Mouse (Mus musculus): Measurements from ENCODE around the gene Sycp1. TPM values are rescaled to one million over a fixed set of nuclear protein-coding genes. Genes with fewer than 3 reads are reported as not detected.
A peak's percentile ranks its signal among the peaks of the same experiment; 100 is the strongest.

Sycp1 gene
- polyA plus RNA-seq, 1 experiment from 2014 or later = not detected

- TF ChIP-seq EP300 (optimal IDR thresholded peaks at IDR 0.05) (no peak), CTCF (IDR thresholded peaks at IDR 0.05; ENCODE audit: low read depth) (peak; percentile 92)
- H3K27ac ChIP-seq (replicated peaks) = no peak overlapping the region
- H3K27me3 ChIP-seq (ENCODE audit: control insufficient read depth, insufficient read depth, low read length) = no peaks in the 10 kb centered on the region
- H3K9me3 ChIP-seq (ENCODE audit: control insufficient read depth, low read length) = no peaks in the 10 kb centered on the region
- H3K4me2 ChIP-seq (replicated peaks; ENCODE audit: low read depth) = no peak overlapping the region
- H3K36me3 ChIP-seq (ENCODE audit: control insufficient read depth, insufficient read depth, low read length) = no peaks in the 10 kb centered on the region
- H3K4me1 ChIP-seq (replicated peaks; ENCODE audit: control insufficient read depth, insufficient read depth) = no peaks in the 10 kb centered on the region
- H3K9ac ChIP-seq (ENCODE audit: low read length) = no peak overlapping the region
- DNase-seq (ENCODE audit: low spot score) (peak; percentile 81), ATAC-seq (ENCODE audit: low FRiP score, low TSS enrichment) (no peak)
- no peak overlapping the region for H3K4me3 ChIP-seq (ENCODE audit: low read depth, low read length)
- 6% methylated on average over 3 of the region's 3 CpGs for WGBS
Measured at GRCm38 (mm10) chr3:102803937-102804336, 132.0 kb downstream of the Sycp1 start.

GRCm38 (mm10) chr3:102787369-102787768 is 148.5 kb downstream of the Sycp1 start:
- H3K9ac ChIP-seq (ENCODE audit: low read length) = no peak overlapping the region
- no peak overlapping the region for H3K27ac ChIP-seq (replicated peaks)
- TF ChIP-seq CTCF (IDR thresholded peaks at IDR 0.05; ENCODE audit: low read depth) (peak; percentile 45), EP300 (optimal IDR thresholded peaks at IDR 0.05) (no peak)
- no peaks in the 10 kb centered on the region for H3K36me3 ChIP-seq (ENCODE audit: control insufficient read depth, insufficient read depth, low read length)
- no peak for ATAC-seq (ENCODE audit: low FRiP score, low TSS enrichment)
- DNase-seq (ENCODE audit: low spot score) = no peak
- 49% methylated on average over 4 of the region's 4 CpGs for WGBS
- no peaks in the 10 kb centered on the region for H3K9me3 ChIP-seq (ENCODE audit: control insufficient read depth, low read length)
- no peaks in the 10 kb centered on the region for H3K4me1 ChIP-seq (replicated peaks; ENCODE audit: control insufficient read depth, insufficient read depth)
- no peaks in the 10 kb centered on the region for H3K27me3 ChIP-seq (ENCODE audit: control insufficient read depth, insufficient read depth, low read length)
- no peak overlapping the region for H3K4me2 ChIP-seq (replicated peaks; ENCODE audit: low read depth)
- no peak overlapping the region for H3K4me3 ChIP-seq (ENCODE audit: low read depth, low read length)

- TF ChIP-seq CTCF (IDR thresholded peaks at IDR 0.05; ENCODE audit: low read depth) (no peak), EP300 (optimal IDR thresholded peaks at IDR 0.05) (no peak)
- WGBS = 64% methylated on average over 2 of the region's 2 CpGs
- H3K4me1 ChIP-seq (replicated peaks; ENCODE audit: control insufficient read depth, insufficient read depth) = no peaks in the 10 kb centered on the region
- no peak for ATAC-seq (ENCODE audit: low FRiP score, low TSS enrichment)
- H3K27ac ChIP-seq (replicated peaks) = no peak within 1 kb of the TSS
- no peaks in the 10 kb centered on the region for H3K9me3 ChIP-seq (ENCODE audit: control insufficient read depth, low read length)
- no peaks in the 10 kb centered on the region for H3K27me3 ChIP-seq (ENCODE audit: control insufficient read depth, insufficient read depth, low read length)
- H3K36me3 ChIP-seq (ENCODE audit: control insufficient read depth, insufficient read depth, low read length) = no peaks in the 10 kb centered on the region
- DNase-seq (ENCODE audit: low spot score) = no peak
- H3K4me2 ChIP-seq (replicated peaks; ENCODE audit: low read depth) = no peak within 1 kb of the TSS
- no peak within 1 kb of the TSS for H3K9ac ChIP-seq (ENCODE audit: low read length)
- H3K4me3 ChIP-seq (ENCODE audit: low read depth, low read length) = no peak within 1 kb of the TSS
Measured at GRCm38 (mm10) chr3:102782618-102783017, 153.3 kb downstream of the Sycp1 start, which contains the start of gene Tshb. Gene Tshb, minus strand, starts transcription at chr3:102782718.

GRCm38 (mm10) chr3:102773018-102773417 is 162.9 kb downstream of the Sycp1 start:
- TF ChIP-seq CTCF (IDR thresholded peaks at IDR 0.05; ENCODE audit: low read depth) (no peak), EP300 (optimal IDR thresholded peaks at IDR 0.05) (no peak)
- DNase-seq (ENCODE audit: low spot score) = no peak
- H3K9ac ChIP-seq (ENCODE audit: low read length) = no peak overlapping the region
- ATAC-seq (ENCODE audit: low FRiP score, low TSS enrichment) = no peak
- H3K4me1 ChIP-seq (replicated peaks; ENCODE audit: control insufficient read depth, insufficient read depth) = no peaks in the 10 kb centered on the region
- H3K27ac ChIP-seq (replicated peaks) = no peak overlapping the region
- H3K9me3 ChIP-seq (ENCODE audit: control insufficient read depth, low read length) = no peaks in the 10 kb centered on the region
- 85% methylated on average over 4 of the region's 4 CpGs for WGBS
- no peaks in the 10 kb centered on the region for H3K27me3 ChIP-seq (ENCODE audit: control insufficient read depth, insufficient read depth, low read length)
- no peak overlapping the region for H3K4me2 ChIP-seq (replicated peaks; ENCODE audit: low read depth)
- no peaks in the 10 kb centered on the region for H3K36me3 ChIP-seq (ENCODE audit: control insufficient read depth, insufficient read depth, low read length)
- H3K4me3 ChIP-seq (ENCODE audit: low read depth, low read length) = no peak overlapping the region

Other genes with a start within 250 kb of the Sycp1 start
- gene Tspan2, start 201.6 kb downstream of the Sycp1 start, polyA plus RNA-seq (2015; fragmentation: Nextera tagmentation; extraction: Ambion mirVana) = 20.7 and 21.3 TPM in 2 replicates
- 0.15 and 0.30 TPM in 2 replicates for gene Tshb, start 153.4 kb downstream of the Sycp1 start, polyA plus RNA-seq (2015; fragmentation: Nextera tagmentation; extraction: Ambion mirVana)
- gene Nr1h5, start 28.0 kb upstream of the Sycp1 start, polyA plus RNA-seq (2015; fragmentation: Nextera tagmentation; extraction: Ambion mirVana) = not detected in 2 replicates
- 45.2 and 49.6 TPM in 2 replicates for gene Sike1, start 59.6 kb upstream of the Sycp1 start, polyA plus RNA-seq (2015; fragmentation: Nextera tagmentation; extraction: Ambion mirVana)
- gene Csde1, start 84.3 kb upstream of the Sycp1 start, polyA plus RNA-seq (2015; fragmentation: Nextera tagmentation; extraction: Ambion mirVana) = 142 and 148 TPM in 2 replicates
- 47.6 and 47.9 TPM in 2 replicates for gene Nras, start 122.2 kb upstream of the Sycp1 start, polyA plus RNA-seq (2015; fragmentation: Nextera tagmentation; extraction: Ambion mirVana)
- 0.19 and 0.28 TPM in 2 replicates for gene Ampd1, start 137.9 kb upstream of the Sycp1 start, polyA plus RNA-seq (2015; fragmentation: Nextera tagmentation; extraction: Ambion mirVana)
- 5.6 and 6.8 TPM in 2 replicates for gene Dennd2c, start 166.5 kb upstream of the Sycp1 start, polyA plus RNA-seq (2015; fragmentation: Nextera tagmentation; extraction: Ambion mirVana)
- 104 and 109 TPM in 2 replicates for gene Bcas2, start 235.6 kb upstream of the Sycp1 start, polyA plus RNA-seq (2015; fragmentation: Nextera tagmentation; extraction: Ambion mirVana)

Measured in stomach, postnatal 0 days (tissue).